Mouse (Mus musculus) G1E (cell line): ENCODE results near the gene 6430550D23Rik. TPM values are rescaled to one million over a fixed set of nuclear protein-coding genes. Genes with fewer than 3 reads are reported as not detected.

ENCODE experiments used
- ATAC-seq: 2 replicates; pipeline ENCODE4 v1.8.0; 2016; ENCODE audit warnings: mild to moderate bottlenecking; ENCODE audit not compliant: insufficient number of reproducible peaks, poor library complexity, low FRiP score, severe bottlenecking; ENCODE audit errors: extremely low read depth
- DNase-seq: peaks from one replicate; pipeline ENCODE4 v3.0.0; 2012; ENCODE audit warnings: low spot score
- H3K27me3 ChIP-seq: 2 replicates; pipeline ENCODE4 v1.6.1; 2012; ENCODE audit warnings: mild to moderate bottlenecking, low read length, inconsistent platforms; ENCODE audit not compliant: insufficient read depth
- H3K36me3 ChIP-seq: replicated peaks from 2 replicates; pipeline ENCODE3; 2012; ENCODE audit warnings: mild to moderate bottlenecking, inconsistent platforms
- H3K4me1 ChIP-seq: 2 replicates; pipeline ENCODE4 v1.6.1; 2012; ENCODE audit warnings: low read depth, low read length, inconsistent platforms, mixed read lengths; ENCODE audit not compliant: insufficient read depth
- H3K4me3 ChIP-seq: 2 replicates; pipeline ENCODE4 v1.5.1; 2012; ENCODE audit warnings: low read depth, mild to moderate bottlenecking, inconsistent platforms, low read length, moderate library complexity, mixed read lengths
- H3K9me3 ChIP-seq: replicated peaks from 2 replicates; pipeline ENCODE4 v1.6.1; 2012; ENCODE audit warnings: inconsistent platforms
- CTCF ChIP-seq: IDR thresholded peaks from 2 replicates; pipeline ENCODE4 v1.5.1; 2012; ENCODE audit warnings: low read depth, low read length, inconsistent platforms, mixed read lengths
- GATA1 ChIP-seq: IDR thresholded peaks from 2 replicates; pipeline ENCODE4 v1.6.1; 2012; ENCODE audit warnings: borderline replicate concordance, low read length, inconsistent platforms, mixed read lengths
- GATA2 ChIP-seq: IDR thresholded peaks from 2 replicates; pipeline ENCODE4 v1.6.1; 2012; ENCODE audit warnings: low read depth, low read length, inconsistent platforms, borderline replicate concordance
- POLR2AphosphoS5 ChIP-seq: IDR thresholded peaks from 2 replicates; pipeline ENCODE4 v1.6.1; 2012; ENCODE audit warnings: low read depth, low read length, inconsistent platforms; ENCODE audit not compliant: insufficient replicate concordance
- TAL1 ChIP-seq: conservative IDR thresholded peaks from 2 replicates; pipeline ENCODE4 v1.6.1; 2012; ENCODE audit warnings: low read depth, low read length, inconsistent platforms, mixed read lengths
- polyA plus RNA-seq: library from polyadenylated mRNA; stranded (reverse); fragments of >175 nt; gene quantifications from 2 replicates; pipeline ENCODE4 v1.2.3, GENCODE M21; 2012
- total RNA-seq, 2 experiments: library from RNA; stranded (forward) in 1 of 2; stranded (reverse) in 1 of 2; fragments of 200-1000 nt in 1 of 2; fragments of >200 nt in 1 of 2; fragmentation: Nextera tagmentation in 1 of 2; gene quantifications; 2 replicates each; pipeline ENCODE4 v1.2.3; 2014 to 2017

The 6430550D23Rik gene
- total RNA-seq (2014; fragmentation: Nextera tagmentation) (2.3 and 2.4 TPM in 2 replicates), total RNA-seq (2017) (0.71 and 1.6 TPM in 2 replicates), polyA plus RNA-seq (0.23 and 0.33 TPM in 2 replicates)

- H3K4me1 ChIP-seq, result peaks cover 31% of the 10 kb centered on the region
- peaks cover 46% of the 10 kb centered on the region for H3K36me3 ChIP-seq
- H3K4me3 ChIP-seq, result peak within 1 kb of the TSS; percentile 98
- TF ChIP-seq CTCF, result no peak
- no peak for TF ChIP-seq GATA2
- no peak for TF ChIP-seq GATA1
- TF ChIP-seq POLR2AphosphoS5, result no peak
- no peak for TF ChIP-seq TAL1
- DNase-seq (peak; percentile 99), ATAC-seq (peak; percentile 99)
- peaks cover 3% of the 10 kb centered on the region; the same call in 1 of the 2 replicates for H3K9me3 ChIP-seq
- H3K27me3 ChIP-seq, result no peaks in the 10 kb centered on the region
Observed at GRCm38 (mm10) chr2:156007888-156008532, at the start of gene 6430550D23Rik, which contains the start of gene Ergic3. Gene 6430550D23Rik, minus strand, starts transcription at chr2:156007977. Gene Ergic3, plus strand, starts transcription at chr2:156008045.

GRCm38 (mm10) chr2:156052816-156053215 lies 45.0 kb upstream of the 6430550D23Rik start, which contains the start of gene Fer1l4:
Gene Fer1l4, minus strand, starts transcription at chr2:156052947.
- H3K4me3 ChIP-seq, result no peak within 1 kb of the TSS
- H3K27me3 ChIP-seq, result peaks cover 53% of the 10 kb centered on the region
- DNase-seq (no peak), ATAC-seq (no peak; the same call in 1 of the 2 replicates)
- no peaks in the 10 kb centered on the region for H3K9me3 ChIP-seq
- H3K4me1 ChIP-seq, result peaks cover 3% of the 10 kb centered on the region; the same call in 1 of the 2 replicates
- no peak for TF ChIP-seq POLR2AphosphoS5
- TF ChIP-seq TAL1, result no peak
- TF ChIP-seq CTCF, result no peak
- TF ChIP-seq GATA2, result no peak
- no peak for TF ChIP-seq GATA1
- H3K36me3 ChIP-seq, result no peaks in the 10 kb centered on the region

- no peak for ATAC-seq
Observed at GRCm38 (mm10) chr2:156047929-156048328, 40.2 kb upstream of the 6430550D23Rik start.

GRCm38 (mm10) chr2:156042903-156043302 lies 35.1 kb upstream of the 6430550D23Rik start:
- H3K27me3 ChIP-seq, result peaks cover 59% of the 10 kb centered on the region
- TF ChIP-seq POLR2AphosphoS5, result no peak
- no peak for TF ChIP-seq GATA2
- TF ChIP-seq GATA1, result no peak
- no peak for TF ChIP-seq TAL1
- no peak for TF ChIP-seq CTCF
- no peak for ATAC-seq
- H3K36me3 ChIP-seq, result no peaks in the 10 kb centered on the region
- DNase-seq, result no peak
- no peaks in the 10 kb centered on the region for H3K9me3 ChIP-seq
- H3K4me1 ChIP-seq, result peaks cover 3% of the 10 kb centered on the region; the same call in 1 of the 2 replicates
- H3K4me3 ChIP-seq, result no peak overlapping the region

More at GRCm38 (mm10) chr2:156047929-156048328, 40.2 kb upstream of the 6430550D23Rik start:
- Histone ChIP-seq H3K4me3 (no peak overlapping the region), H3K36me3 (no peaks in the 10 kb centered on the region), H3K4me1 (peaks cover 6% of the 10 kb centered on the region; the same call in 1 of the 2 replicates), H3K27me3 (peaks cover 80% of the 10 kb centered on the region), H3K9me3 (no peaks in the 10 kb centered on the region)
- no peak for DNase-seq
- TF ChIP-seq GATA2, result no peak
- no peak for TF ChIP-seq CTCF
- TF ChIP-seq POLR2AphosphoS5, result no peak
- no peak for TF ChIP-seq GATA1
- no peak for TF ChIP-seq TAL1

GRCm38 (mm10) chr2:156039390-156039789 lies 31.6 kb upstream of the 6430550D23Rik start:
- Histone ChIP-seq H3K36me3 (no peaks in the 10 kb centered on the region), H3K27me3 (peaks cover 64% of the 10 kb centered on the region), H3K4me1 (peaks cover 2% of the 10 kb centered on the region; the same call in 1 of the 2 replicates), H3K9me3 (no peaks in the 10 kb centered on the region), H3K4me3 (no peak overlapping the region)
- ATAC-seq (no peak), DNase-seq (no peak)
- TF ChIP-seq GATA1 (no peak), POLR2AphosphoS5 (no peak), TAL1 (no peak), GATA2 (no peak), CTCF (no peak)

- H3K4me1 ChIP-seq, result peaks cover 35% of the 10 kb centered on the region
- peaks cover 2% of the 10 kb centered on the region for H3K36me3 ChIP-seq
- DNase-seq (no peak), ATAC-seq (no peak)
- peaks cover 28% of the 10 kb centered on the region for H3K27me3 ChIP-seq
- TF ChIP-seq TAL1 (no peak), CTCF (no peak), POLR2AphosphoS5 (no peak), GATA2 (no peak), GATA1 (no peak)
- no peaks in the 10 kb centered on the region for H3K9me3 ChIP-seq
- no peak overlapping the region for H3K4me3 ChIP-seq
Observed at GRCm38 (mm10) chr2:156025482-156025881, 17.7 kb upstream of the 6430550D23Rik start.
